Mouse (Mus musculus): Measurements from ENCODE around the gene Kiss1r.

The Kiss1r gene

GRCm38 (mm10) chr10:79897316-79898245 is 19.2 kb upstream of the Kiss1r start:
- DNase-seq: peak; percentile 28 to 46

GRCm38 (mm10) chr10:79900951-79901410 is 15.8 kb upstream of the Kiss1r start:
- DNase-seq: no peak

GRCm38 (mm10) chr10:79906712-79907111 is 10.1 kb upstream of the Kiss1r start:
- no peak for DNase-seq

GRCm38 (mm10) chr10:79907415-79907814 is 9.4 kb upstream of the Kiss1r start:
- no peak for DNase-seq

GRCm38 (mm10) chr10:79908167-79909091 is 8.3 kb upstream of the Kiss1r start, which contains the start of gene Med16:
Med16 (minus strand) TSS chr10:79908923.
- peak; percentile 98 to 99 for DNase-seq

- DNase-seq: peak; percentile 49 to 58
Measured at GRCm38 (mm10) chr10:79909092-79909922, 7.5 kb upstream of the Kiss1r start.

- DNase-seq: no peak
Measured at GRCm38 (mm10) chr10:79910556-79910955, 6.2 kb upstream of the Kiss1r start, which contains the start of gene Gm26602. Gm26602 (plus strand) TSS chr10:79910856.

- no peak for DNase-seq
Measured at GRCm38 (mm10) chr10:79912412-79912811, 4.4 kb upstream of the Kiss1r start.

GRCm38 (mm10) chr10:79914131-79914947 is 2.4 kb upstream of the Kiss1r start:
- DNase-seq: no peak

- DNase-seq: no peak
Measured at GRCm38 (mm10) chr10:79914948-79915596, 1.7 kb upstream of the Kiss1r start.

- no peak for DNase-seq
Measured at GRCm38 (mm10) chr10:79916081-79916480, 690 bp upstream of the Kiss1r start.

GRCm38 (mm10) chr10:79917532-79918100 is 845 bp downstream of the Kiss1r start:
- no peak for DNase-seq

GRCm38 (mm10) chr10:79918231-79919078 is 1.7 kb downstream of the Kiss1r start:
- no peak for DNase-seq

- no peak for DNase-seq
Measured at GRCm38 (mm10) chr10:79919251-79919849, 2.6 kb downstream of the Kiss1r start.

GRCm38 (mm10) chr10:79920056-79920890 is 3.5 kb downstream of the Kiss1r start:
- DNase-seq: no peak

GRCm38 (mm10) chr10:79920958-79921535 is 4.3 kb downstream of the Kiss1r start, which contains the start of gene R3hdm4:
R3hdm4 (minus strand) TSS chr10:79921208.
- DNase-seq: peak in 1 of 2 experiments; percentile 27

- no peak for DNase-seq
Measured at GRCm38 (mm10) chr10:79921572-79921971, 4.8 kb downstream of the Kiss1r start.
